9 mouse cellular contexts compared by ENCODE assay signal in genomic region chr8:64548054-64548850, GRCm38 (mm10).
A peak's percentile ranks its signal among the peaks of the same experiment; 100 is the strongest.
DNase-seq lines count a peak whose midpoint lies in the region; ATAC-seq lines count a peak whose summit lies in the region.
"Had no signal": no experiment of that assay in that cellular context is flagged by ENCODE, and none has a peak within 500 bp of the region (broad histone marks: within the 10 kb centered on the region; RNA-seq: fewer than 3 reads in every experiment).

No protein-coding gene starts in this region.

- 42% methylated on average over 5 of the region's 5 CpGs for WGBS in embryonic facial prominence, embryonic 10.5 days
- 21% methylated on average over 5 of the region's 5 CpGs for WGBS in kidney, embryonic 14.5 days

- no peak overlapping the region for H3K4me3 ChIP-seq in embryonic facial prominence, embryonic 10.5 days
- no peak overlapping the region for H3K4me3 ChIP-seq in kidney, embryonic 14.5 days (ENCODE audit: low read length)
- H3K4me3 ChIP-seq: lung, embryonic 15.5 days had no signal

- H3K27me3 ChIP-seq in embryonic facial prominence, embryonic 10.5 days (replicated peaks; ENCODE audit: low read depth, poor library complexity, severe bottlenecking), result 0 out of 2 replicates have a peak, but pooled peaks cover 5% of the 10 kb centered on the region
- no peaks in the 10 kb centered on the region for H3K27me3 ChIP-seq in kidney, embryonic 14.5 days (ENCODE audit: control insufficient read depth, insufficient read depth, low read length)

- DNase-seq in kidney, adult 9 months, result peak; percentile 69
- no peak for DNase-seq in kidney, adult 18-20 months
- DNase-seq in R1 (ENCODE audit: low read depth, low spot score), result peak; percentile 59
- DNase-seq in embryonic facial prominence, embryonic 10.5 days (ENCODE audit: low spot score), result no peak
- peak; percentile 69 for DNase-seq in mesoderm, embryonic 11.5 days (ENCODE audit: low read depth, low spot score)
- no peak for DNase-seq in spleen, adult 12 weeks (ENCODE audit: low spot score)

- no peaks in the 10 kb centered on the region for H3K4me1 ChIP-seq in embryonic facial prominence, embryonic 10.5 days
- H3K4me1 ChIP-seq in kidney, embryonic 14.5 days (ENCODE audit: control insufficient read depth, insufficient read depth, low read length), result no peaks in the 10 kb centered on the region
- H3K4me1 ChIP-seq: lung, embryonic 15.5 days had no signal

- ATAC-seq in kidney, embryonic 14.5 days (ENCODE audit: low FRiP score, low TSS enrichment), result peak; percentile 73; the same call in 1 of the 2 replicates
- no peak for ATAC-seq in inflammation-experienced regulatory T-cells, adult 6 months

- no peaks in the 10 kb centered on the region for H3K36me3 ChIP-seq in embryonic facial prominence, embryonic 10.5 days (replicated peaks)
- no peaks in the 10 kb centered on the region for H3K36me3 ChIP-seq in kidney, embryonic 14.5 days (ENCODE audit: control insufficient read depth, insufficient read depth, low read length)
- H3K36me3 ChIP-seq: lung, embryonic 15.5 days had no signal

- H3K9me3 ChIP-seq in embryonic facial prominence, embryonic 10.5 days, result no peaks in the 10 kb centered on the region
- no peaks in the 10 kb centered on the region for H3K9me3 ChIP-seq in kidney, embryonic 14.5 days (ENCODE audit: control insufficient read depth, low read length)
- H3K9me3 ChIP-seq: lung, embryonic 15.5 days had no signal

- H3K9ac ChIP-seq in kidney, embryonic 14.5 days (ENCODE audit: low read depth, low read length), result no peak overlapping the region
- H3K9ac ChIP-seq: lung, embryonic 15.5 days had no signal

- no peak overlapping the region for H3K4me2 ChIP-seq in kidney, embryonic 14.5 days (replicated peaks; ENCODE audit: low read depth, low read length)
- H3K4me2 ChIP-seq: lung, embryonic 15.5 days had no signal

- peak overlapping the region; percentile 10; the same call in 1 of the 2 replicates for H3K27ac ChIP-seq in embryonic facial prominence, embryonic 10.5 days (replicated peaks)
- no peak overlapping the region for H3K27ac ChIP-seq in kidney, embryonic 14.5 days (ENCODE audit: low read depth, low read length)
- H3K27ac ChIP-seq: lung, embryonic 15.5 days had no signal

Comparison
In these comparisons a context has a peak if more than half of its experiments do, and no peak if none do; other contexts are left out.
1. DNase-seq: peak in kidney, adult 9 months (single experiment), R1 (single experiment) and mesoderm, embryonic 11.5 days (single experiment); none in kidney, adult 18-20 months (single experiment), embryonic facial prominence, embryonic 10.5 days (single experiment) and spleen, adult 12 weeks (single experiment).